Mouse (Mus musculus): ENCODE measurements around the gene Ntf3.

Gene Ntf3

GRCm38 (mm10) chr6:126166548-126167207, at the start of gene Ntf3:
Gene Ntf3, minus strand, starts transcription at chr6:126166910.
- no peak for DNase-seq (ENCODE audit: extremely low read depth, low read depth)

DNA sequence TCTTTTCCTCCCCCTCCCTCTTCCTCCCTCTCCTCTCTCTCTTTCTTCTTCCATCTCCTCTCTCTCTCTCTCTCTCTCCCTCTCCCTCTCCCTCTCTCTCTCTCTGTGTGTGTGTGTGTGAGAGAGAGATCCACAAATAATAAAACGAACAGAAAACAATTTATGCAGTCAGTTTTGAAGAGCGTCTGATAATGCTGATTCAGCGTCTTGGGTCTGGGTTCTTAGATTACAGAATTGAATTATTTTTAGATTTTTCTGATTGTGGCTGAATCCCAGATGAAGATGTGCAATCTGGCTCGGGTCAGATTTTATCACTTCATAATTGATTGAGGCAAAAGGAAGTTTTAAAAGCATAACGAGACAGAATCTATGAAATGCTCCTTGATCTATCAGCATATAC, 46.6 kb upstream of the Ntf3 start:
- no peak for DNase-seq (ENCODE audit: extremely low read depth, low read depth)

GRCm38 (mm10) chr6:126203366-126203765, 36.7 kb upstream of the Ntf3 start:
- no peak for DNase-seq (ENCODE audit: extremely low read depth, low read depth)

DNA sequence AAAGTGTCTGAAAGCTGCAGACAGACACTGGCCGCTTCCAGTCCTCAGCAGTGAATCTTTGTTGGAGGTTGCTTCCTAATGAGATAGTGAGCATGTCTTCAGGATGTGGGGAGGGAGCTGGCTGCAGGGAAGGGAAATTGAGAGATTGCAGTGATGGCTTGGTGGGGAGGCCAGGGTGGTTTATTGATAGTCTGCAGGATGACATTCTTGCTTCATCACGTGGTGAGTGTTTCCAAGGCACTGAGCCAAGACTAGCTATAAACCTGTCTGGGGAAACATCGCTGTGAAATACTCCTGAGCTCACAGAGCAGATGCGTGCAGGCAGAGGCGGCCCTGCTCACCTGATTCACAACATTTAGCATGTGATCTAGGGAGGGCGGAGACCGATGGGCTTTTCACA, 36.2 kb upstream of the Ntf3 start:
- DNase-seq (ENCODE audit: extremely low read depth, low read depth) = no peak

DNA sequence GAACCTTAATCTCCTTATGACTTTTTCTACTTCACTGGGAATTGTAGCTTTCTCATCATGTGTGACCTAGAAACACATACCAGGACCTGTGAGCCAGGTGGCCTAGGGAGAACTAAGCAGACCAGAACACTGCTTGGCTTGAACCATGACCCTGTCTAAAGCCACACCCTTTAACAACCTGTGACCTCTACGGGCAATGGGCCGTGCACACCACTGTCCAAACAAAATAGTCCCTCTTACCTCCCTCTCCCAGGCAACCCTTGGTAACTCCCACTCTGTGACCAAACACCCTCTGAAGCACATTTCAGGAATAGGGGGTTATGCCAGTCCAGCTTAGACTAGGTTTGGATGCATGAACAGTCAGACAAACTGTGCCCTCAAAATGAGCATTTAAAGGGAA, 35.0 kb upstream of the Ntf3 start:
- no peak for DNase-seq (ENCODE audit: extremely low read depth, low read depth)

DNA sequence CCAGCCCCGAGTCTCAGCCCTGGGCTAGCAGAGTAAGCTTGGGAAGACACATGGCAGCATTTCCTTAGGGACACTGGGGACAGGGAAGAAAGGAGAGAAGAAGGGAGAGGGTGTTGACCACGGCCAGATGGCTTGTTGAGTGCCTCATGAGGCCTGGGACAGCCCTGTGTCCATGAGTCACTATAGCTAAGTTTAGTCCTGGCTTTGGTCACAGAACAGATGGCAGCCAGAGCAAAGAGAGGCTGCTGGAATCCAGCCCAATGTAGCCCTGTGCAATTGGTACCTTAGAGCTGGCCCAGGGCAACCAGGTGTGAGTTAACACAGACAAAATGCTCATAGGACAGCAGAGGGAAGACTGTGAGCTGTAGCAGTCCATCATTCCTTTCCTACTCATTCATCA, 33.2 kb upstream of the Ntf3 start:
- no peak for DNase-seq (ENCODE audit: extremely low read depth, low read depth)

- DNase-seq (ENCODE audit: extremely low read depth, low read depth) = no peak
These were observed 28.1 kb upstream of the Ntf3 start for GRCm38 (mm10) chr6:126194760-126195159.

- DNase-seq (ENCODE audit: extremely low read depth, low read depth) = no peak
These were observed 23.6 kb upstream of the Ntf3 start for GRCm38 (mm10) chr6:126190218-126190871.

GRCm38 (mm10) chr6:126187400-126187799, 20.7 kb upstream of the Ntf3 start:
- DNase-seq (ENCODE audit: extremely low read depth, low read depth) = no peak

DNA sequence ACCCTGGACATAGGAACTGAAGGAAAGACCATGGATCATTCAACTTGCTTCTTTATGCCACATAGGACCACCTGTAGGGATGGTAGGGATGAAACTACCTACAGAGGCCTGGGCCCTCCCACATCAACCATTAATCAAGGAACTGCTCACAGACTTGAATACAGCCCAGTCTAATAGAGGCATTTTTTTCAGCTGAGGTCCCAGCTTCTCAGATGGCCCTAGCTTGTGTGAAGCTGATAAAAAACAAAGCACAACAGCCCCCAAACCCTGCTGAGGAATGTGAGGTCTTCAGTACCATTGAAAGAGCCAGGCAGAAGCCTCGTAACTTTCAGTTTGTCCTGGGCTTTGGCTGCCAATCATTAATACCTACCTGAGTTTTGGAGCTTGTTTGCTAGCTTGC, 19.4 kb upstream of the Ntf3 start:
- no peak for DNase-seq (ENCODE audit: extremely low read depth, low read depth)

DNA sequence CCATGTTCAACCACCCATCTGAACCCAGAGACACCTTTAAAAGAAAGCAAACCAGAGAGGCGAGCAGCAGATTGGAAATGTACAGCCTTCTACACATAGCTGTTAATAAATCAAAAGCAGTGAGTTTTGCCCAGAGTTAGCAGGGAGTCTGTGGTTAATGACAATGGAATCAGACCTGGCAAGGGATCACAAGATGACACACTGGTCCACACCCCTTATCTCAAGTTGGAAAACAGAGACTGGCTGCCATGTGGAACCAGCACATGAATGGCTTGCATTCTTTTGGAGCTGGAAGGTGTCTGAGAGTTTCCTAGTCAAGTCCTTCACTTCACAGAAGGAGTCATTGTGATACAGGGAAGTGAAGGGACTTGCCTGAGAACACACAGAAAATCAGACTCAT, 5.4 kb upstream of the Ntf3 start:
- DNase-seq (ENCODE audit: extremely low read depth, low read depth) = no peak

DNA sequence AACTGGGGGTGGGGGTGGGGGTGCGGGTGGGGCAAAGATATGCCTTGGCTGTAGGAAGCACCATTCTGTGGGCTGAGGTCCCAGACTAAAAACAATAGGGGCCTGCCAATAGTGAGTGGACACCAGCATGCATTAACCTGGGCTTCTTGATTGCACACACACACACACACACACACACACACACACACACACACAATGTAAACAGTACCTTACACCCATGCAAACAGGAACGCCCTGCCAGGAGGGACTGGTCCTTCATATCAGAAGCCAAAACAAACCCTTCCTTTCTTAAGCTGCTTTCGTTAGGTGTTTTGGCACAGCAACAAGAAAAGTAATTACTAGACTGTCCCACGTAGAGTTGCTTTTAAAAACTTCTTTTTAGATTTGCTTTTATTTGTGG, 4.1 kb upstream of the Ntf3 start:
- DNase-seq (ENCODE audit: extremely low read depth, low read depth) = no peak

GRCm38 (mm10) chr6:126167731-126168130, 1.0 kb upstream of the Ntf3 start:
- no peak for DNase-seq (ENCODE audit: extremely low read depth, low read depth)

GRCm38 (mm10) chr6:126167208-126167590, 489 bp upstream of the Ntf3 start:
- no peak for DNase-seq (ENCODE audit: extremely low read depth, low read depth)

GRCm38 (mm10) chr6:126165591-126166155, 1.0 kb downstream of the Ntf3 start:
- DNase-seq (ENCODE audit: extremely low read depth, low read depth) = no peak

DNA sequence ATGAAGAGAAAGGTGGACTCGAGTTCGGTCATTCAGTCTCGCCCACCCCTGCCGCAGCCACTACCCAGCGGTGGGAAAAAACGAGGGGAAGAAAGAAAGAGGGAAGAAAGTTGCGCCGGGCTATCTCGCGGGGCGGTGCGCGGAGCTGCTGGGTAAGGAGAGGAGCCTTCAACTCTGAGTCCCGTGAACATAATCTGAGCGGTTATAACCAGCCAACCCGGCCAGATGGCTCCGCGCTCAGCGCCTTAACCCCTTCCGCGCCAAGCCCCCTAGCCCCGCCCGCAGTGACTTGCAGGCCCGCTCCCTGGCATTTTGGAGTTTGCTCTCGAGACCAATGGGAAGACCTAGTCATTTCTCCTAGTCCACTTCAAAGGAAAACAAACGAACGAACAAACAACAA, 1.9 kb downstream of the Ntf3 start:
- no peak for DNase-seq (ENCODE audit: extremely low read depth, low read depth)

GRCm38 (mm10) chr6:126163861-126164755, 2.6 kb downstream of the Ntf3 start:
- DNase-seq (ENCODE audit: extremely low read depth, low read depth) = no peak

GRCm38 (mm10) chr6:126163181-126163621, 3.5 kb downstream of the Ntf3 start:
- no peak for DNase-seq (ENCODE audit: extremely low read depth, low read depth)

GRCm38 (mm10) chr6:126162351-126162758, 4.4 kb downstream of the Ntf3 start:
- DNase-seq (ENCODE audit: extremely low read depth, low read depth) = no peak

GRCm38 (mm10) chr6:126161571-126162340, 5.0 kb downstream of the Ntf3 start:
- no peak for DNase-seq (ENCODE audit: extremely low read depth, low read depth)

GRCm38 (mm10) chr6:126160067-126160411, 6.7 kb downstream of the Ntf3 start:
- DNase-seq (ENCODE audit: extremely low read depth, low read depth) = no peak
